Mouse (Mus musculus): ENCODE results near the gene Erc1. TPM values are rescaled to one million over a fixed set of nuclear protein-coding genes. Genes with fewer than 3 reads are reported as not detected.

The Erc1 gene
- total RNA-seq, 2 experiments from 2014 or later = 7.2 to 7.5 TPM

DNA sequence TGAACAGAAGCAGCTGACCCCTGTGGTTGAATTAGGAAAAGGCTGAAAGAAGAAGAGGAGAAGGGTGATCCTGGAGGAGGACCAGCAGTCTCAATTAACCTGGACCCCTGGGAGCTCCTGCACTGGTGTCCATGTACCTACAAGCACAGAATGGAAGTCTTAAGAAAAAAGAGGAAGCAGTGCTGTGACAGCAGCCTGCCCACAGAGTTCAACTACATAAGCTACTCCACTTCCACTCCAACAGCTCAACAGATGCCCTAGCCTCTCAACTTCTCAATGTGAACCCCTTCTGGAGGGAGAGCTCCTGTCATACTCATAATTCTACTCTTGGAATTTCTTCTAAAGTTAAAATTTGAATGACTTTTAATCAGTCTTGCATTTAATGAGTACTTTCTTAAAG, 34.9 kb downstream of the Erc1 start:
- peak; percentile 77 for ATAC-seq (replicated peaks; ENCODE audit: poor library complexity, severe bottlenecking)

DNA sequence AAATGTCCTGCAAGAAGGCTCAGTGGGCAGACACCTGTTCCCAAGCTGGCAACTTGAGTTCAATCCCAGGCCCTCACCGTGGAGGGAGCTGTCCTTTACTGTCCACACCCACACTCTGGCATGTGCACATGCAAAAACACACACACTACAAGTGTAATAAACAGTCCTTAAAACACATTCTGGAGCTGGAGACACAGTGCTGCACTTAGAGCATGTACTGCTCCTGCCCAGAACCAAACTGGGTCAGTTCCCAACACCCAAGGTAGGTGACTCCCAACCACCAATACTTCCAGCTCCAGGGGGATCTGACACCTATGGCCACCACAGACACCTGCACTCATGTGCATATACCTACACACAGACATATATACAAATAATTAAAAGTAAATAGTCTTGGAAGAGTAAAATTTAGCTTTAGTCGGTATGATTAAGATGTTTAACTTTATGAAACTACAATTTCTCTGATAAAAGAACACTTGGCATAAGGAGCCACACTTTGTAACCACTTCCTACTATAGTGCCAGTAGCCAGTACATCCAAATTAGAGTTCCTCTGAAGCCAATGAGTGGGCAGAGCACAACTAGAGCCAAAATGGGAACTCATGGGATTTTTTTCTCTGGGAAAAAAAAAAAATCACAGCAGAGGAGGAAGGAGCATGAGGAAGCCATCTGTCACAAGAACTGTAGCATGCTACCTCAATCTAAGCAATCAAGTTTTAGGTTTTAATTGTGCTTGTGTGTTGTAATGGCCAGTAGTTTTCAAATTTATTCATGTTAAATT, 39.1 kb downstream of the Erc1 start:
- ATAC-seq (replicated peaks; ENCODE audit: poor library complexity, severe bottlenecking) = no peak

DNA sequence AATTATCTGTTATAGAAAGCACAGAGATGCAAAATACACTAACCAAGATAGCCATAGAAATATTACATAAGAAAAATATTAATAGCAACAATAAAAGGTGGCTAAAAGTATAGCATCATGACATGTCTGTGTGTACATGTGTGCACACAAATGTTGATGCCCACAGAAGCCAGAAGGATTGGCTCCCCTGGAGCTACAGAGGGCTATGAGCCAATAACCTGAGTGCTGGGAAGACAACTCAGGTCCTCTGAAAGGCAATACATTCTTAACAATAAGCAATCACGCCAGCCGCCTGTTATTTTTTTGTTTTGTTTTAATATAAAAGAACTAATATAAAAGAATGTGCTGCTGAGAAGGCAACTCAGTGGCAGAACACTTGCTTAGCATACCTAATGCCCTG, 44.7 kb downstream of the Erc1 start:
- no peak for ATAC-seq (replicated peaks; ENCODE audit: poor library complexity, severe bottlenecking)

- ATAC-seq (replicated peaks; ENCODE audit: poor library complexity, severe bottlenecking) = no peak
These were observed 51.0 kb downstream of the Erc1 start for GRCm38 (mm10) chr6:119796911-119797486.

DNA sequence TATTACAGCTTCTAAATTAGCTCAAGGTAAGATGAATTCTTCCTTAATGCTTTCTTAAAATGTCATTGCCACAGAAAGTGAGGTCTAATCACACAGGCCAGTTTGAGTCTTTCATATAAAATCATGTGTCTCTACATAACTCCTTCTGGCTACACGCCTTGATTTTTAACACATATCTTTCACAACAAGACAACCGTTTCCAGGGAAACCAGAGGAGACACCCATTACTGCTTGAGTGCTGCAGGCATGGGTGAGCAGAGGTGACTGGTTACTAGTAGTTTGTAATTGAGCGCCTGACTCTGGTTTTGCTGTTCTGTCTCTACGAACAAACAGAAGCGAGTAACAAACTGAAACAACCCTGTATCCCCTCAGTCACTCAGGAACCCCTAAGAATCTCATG, 51.7 kb downstream of the Erc1 start:
- ATAC-seq (replicated peaks; ENCODE audit: poor library complexity, severe bottlenecking) = no peak

DNA sequence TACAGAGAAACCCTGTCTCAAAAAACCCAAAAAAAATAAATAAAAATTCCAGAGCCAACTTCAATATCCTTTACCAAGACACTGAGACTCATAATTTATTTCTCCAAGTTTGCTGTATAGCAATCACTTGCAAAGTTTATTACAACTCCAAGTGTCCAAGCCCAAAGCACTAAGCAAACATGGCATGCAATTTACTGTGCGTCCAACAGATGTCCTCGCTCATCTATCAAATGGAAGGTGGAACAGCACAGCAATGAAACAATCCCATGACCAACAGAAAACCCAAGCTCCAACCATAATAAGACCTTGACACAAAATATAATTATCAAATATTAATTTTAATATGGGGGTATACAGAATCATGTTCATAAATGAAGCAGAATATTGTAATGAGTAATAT, 55.4 kb downstream of the Erc1 start:
- peak; percentile 71; the same call in 1 of the 2 replicates for ATAC-seq (replicated peaks; ENCODE audit: poor library complexity, severe bottlenecking)

GRCm38 (mm10) chr6:119782416-119782815, 65.6 kb downstream of the Erc1 start:
- ATAC-seq (replicated peaks; ENCODE audit: poor library complexity, severe bottlenecking) = no peak

DNA sequence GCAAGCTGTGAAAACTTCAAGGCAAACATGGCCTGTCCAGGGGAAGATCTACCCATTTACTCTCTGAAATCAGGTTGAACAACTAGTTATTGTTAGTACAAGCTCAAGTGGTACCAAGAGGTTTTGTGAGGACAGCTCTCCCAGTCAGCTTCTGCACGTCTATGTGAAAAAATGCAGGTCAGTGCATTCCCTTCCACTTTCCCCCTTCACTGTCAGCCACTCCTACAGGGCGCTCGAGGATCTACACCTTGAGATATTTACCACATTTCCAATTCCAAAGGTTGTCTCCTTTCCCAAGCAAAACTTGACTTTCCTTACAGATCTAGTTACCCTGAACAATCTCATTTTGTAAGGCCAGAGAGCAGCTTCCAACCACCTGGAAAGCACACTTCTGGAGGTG, 66.9 kb downstream of the Erc1 start:
- ATAC-seq (replicated peaks; ENCODE audit: poor library complexity, severe bottlenecking) = no peak

DNA sequence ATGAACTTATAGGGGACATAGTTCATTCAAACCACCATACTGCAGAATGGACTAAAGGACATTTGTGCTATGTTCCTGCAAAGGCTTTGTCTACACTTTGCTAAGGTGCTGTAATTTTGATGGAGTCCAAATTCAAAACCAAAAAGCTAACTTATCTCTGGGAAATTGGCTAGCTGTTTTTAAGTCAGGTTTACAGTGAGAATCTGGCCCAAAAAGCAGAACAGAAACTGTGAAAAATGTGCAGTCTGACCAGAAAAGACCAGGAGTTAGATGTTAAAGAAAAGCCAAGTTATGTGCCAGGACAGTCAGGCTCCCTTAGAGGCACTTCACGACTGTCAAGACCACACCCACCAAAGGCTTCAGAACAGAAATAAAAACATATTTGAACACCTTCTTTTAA, 79.2 kb downstream of the Erc1 start:
- ATAC-seq (replicated peaks; ENCODE audit: poor library complexity, severe bottlenecking) = no peak

DNA sequence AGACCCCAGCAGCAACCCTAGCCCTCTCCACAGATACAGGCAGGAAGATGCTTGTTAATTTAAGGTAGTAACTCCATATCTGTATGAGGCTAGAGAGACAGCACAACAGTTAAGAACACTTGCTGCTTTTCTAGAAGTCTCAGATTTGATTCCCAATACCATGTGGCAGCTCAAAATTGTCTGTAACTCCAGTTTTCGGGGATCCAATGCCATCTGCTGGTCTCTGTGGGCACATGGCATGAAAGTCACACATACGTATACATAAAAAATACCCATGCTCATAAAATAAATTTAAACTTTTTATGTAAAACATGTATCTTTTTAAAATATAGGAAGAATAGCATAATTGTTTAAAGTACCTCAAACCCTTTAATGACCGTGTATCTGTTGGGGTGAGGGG, 83.6 kb downstream of the Erc1 start:
- no peak for ATAC-seq (replicated peaks; ENCODE audit: poor library complexity, severe bottlenecking)

DNA sequence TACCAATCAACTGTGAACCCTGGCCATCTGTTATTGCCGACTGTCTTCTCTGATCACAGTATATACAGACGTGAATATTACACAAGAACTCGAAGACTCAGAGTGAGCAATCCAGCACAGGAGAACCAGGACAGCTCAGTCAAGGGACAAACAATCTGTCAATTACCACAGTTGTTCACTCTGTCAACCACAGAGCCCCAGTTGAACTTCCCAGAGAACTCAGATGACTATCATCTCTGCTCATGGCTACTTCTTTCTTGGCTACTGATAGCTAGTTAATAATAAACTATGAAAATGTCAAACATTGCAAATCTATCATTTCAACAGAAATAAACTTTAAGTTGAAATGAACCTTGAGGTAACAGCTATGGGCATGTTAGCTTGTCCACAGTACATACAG, 88.1 kb downstream of the Erc1 start:
- no peak for ATAC-seq (replicated peaks; ENCODE audit: poor library complexity, severe bottlenecking)

- ATAC-seq (replicated peaks; ENCODE audit: poor library complexity, severe bottlenecking) = no peak
These were observed 89.5 kb downstream of the Erc1 start for GRCm38 (mm10) chr6:119758490-119758889.

DNA sequence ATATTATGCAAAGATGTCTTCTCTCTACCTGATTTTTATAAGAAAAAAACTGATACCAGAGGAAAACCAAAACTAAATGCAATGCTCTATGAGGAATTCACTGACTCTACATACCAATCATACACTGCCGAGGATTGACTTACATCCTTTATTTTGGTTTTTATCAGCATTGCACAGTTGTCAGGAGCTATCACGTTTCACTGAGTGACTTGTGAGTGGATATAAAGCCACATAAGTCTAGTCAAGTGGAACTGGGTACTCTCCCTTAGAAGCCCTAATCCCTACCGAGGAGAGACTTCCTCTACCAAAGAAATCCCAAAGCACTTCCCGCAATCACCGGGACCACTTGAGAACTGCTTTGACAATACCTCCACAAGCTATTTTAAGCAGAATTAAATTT, 90.2 kb downstream of the Erc1 start:
- ATAC-seq (replicated peaks; ENCODE audit: poor library complexity, severe bottlenecking) = no peak

- no peak for ATAC-seq (replicated peaks; ENCODE audit: poor library complexity, severe bottlenecking)
These were observed 92.1 kb downstream of the Erc1 start for GRCm38 (mm10) chr6:119755866-119756265.

- ATAC-seq (replicated peaks; ENCODE audit: poor library complexity, severe bottlenecking) = no peak
These were observed 98.8 kb downstream of the Erc1 start for GRCm38 (mm10) chr6:119749093-119749635.

DNA sequence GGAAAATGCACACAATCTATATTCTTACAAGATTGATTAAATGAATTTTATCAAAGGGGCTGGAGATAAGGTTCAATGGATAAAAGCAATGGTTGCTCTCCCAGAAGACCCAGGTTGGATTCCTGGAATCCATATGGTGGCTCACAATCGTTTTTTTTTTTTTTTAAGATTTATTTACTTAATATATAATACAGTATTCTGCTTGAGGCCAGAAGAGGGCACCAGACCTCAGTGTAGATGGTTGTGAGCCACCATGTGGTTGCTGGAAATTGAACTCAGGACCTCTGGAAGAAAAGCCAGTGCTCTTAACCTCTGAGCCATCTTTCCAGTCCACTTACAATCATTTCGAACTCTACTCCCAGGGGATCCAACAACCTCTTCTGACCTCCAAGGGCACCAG, 106.1 kb downstream of the Erc1 start:
- no peak for ATAC-seq (replicated peaks; ENCODE audit: poor library complexity, severe bottlenecking)

- ATAC-seq (replicated peaks; ENCODE audit: poor library complexity, severe bottlenecking) = no peak
These were observed 107.4 kb downstream of the Erc1 start for GRCm38 (mm10) chr6:119740541-119740940.

DNA sequence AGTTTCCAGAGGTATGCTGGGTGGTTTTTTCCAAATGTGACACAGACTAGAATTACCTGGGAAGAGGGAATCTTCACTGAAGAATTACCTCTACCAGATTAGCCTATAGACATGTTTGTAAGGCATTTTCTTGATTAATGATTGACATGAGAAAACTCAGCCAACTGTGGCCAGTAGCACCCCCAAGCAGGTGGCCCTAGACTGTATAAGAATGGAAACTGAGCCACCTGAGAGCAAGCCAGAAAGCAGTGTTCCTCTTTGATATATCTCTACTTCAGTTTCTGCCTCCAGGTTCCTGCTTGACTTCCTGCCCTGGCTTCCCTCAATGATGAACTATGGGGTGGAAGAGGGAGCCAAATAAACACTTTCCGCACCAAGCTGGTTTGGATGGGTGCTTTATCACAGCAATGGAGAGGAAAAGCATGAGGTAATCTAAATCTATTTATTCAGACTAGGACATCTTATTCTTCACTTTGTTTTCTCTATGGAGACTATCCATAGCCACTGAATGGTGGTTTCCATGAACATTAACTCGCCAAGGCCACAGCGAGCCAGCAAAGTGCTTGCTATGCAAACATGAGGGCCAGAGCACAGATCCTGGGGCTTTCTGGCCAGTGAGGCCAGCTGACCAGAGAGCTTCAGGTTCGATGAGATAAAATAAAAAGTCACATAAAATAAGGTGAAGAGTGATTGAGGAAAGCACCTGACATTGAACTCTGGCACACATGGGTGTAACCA, 109.2 kb downstream of the Erc1 start:
- no peak for ATAC-seq (replicated peaks; ENCODE audit: poor library complexity, severe bottlenecking)

DNA sequence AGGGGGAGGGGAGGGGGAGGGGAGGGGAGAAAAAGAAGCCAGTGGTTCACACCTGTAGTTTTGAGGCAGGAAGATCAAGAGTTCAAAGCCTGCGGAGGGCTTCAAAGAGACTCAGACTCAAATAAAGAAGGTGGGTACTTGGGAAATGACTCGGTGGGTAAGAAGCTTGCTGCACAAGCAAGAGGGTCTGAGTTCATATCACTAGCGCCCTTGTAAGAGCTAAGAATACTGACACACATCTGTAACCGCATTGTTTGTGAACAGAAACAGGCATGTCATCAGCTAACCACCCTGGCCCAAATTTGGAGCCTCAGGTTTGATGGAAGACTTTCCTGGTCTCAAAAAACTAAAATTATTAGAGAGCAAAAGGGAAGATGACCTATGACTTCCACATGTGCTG, 110.3 kb downstream of the Erc1 start:
- no peak for ATAC-seq (replicated peaks; ENCODE audit: poor library complexity, severe bottlenecking)

- ATAC-seq (replicated peaks; ENCODE audit: poor library complexity, severe bottlenecking) = no peak
These were observed 112.0 kb downstream of the Erc1 start for GRCm38 (mm10) chr6:119735937-119736336.

DNA sequence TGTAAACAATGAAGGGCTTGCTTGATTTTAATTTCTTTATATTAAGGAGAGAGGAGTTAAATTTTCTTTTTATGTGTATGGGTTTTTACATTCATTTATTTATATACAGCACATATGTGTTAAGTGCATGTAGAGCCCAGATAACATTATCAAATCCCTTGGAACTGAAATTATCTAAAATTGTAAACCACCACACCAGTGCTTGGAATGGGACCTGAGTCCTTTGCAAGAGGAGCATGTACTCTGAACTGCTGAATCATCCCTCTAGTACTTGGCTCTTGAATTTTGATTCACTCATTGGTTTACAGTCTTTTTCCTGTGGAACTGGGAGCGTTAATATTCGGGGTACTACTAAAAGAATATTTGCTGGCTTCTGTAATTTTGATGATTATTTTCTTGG, 116.8 kb downstream of the Erc1 start:
- no peak for ATAC-seq (replicated peaks; ENCODE audit: poor library complexity, severe bottlenecking)

All from granulocyte monocyte progenitor cell, adult 5-6 weeks (primary cell).